Mouse (Mus musculus): Measurements from ENCODE around the gene Sgms2.

The Sgms2 gene

DNA sequence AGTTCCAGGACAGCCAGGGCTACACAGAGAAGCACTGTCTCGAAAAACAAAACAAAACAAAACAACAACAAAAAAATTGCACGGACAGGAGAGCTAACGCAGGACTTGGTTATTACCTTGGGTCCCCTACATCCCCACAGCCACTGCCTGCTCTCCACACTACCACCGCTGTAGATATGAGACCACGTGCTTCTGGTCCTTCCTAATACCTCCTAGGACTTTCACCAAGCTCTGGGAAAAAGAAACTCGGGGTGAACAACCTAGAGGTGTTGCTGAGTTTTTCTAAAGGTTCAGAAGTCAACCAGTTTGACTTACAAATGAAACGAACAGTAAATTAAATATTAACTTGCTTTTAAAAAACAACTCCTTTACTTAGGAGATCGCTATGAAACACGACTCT, 2.8 kb downstream of the Sgms2 start:
- no peak for DNase-seq (ENCODE audit: extremely low read depth, low read depth, low spot score)

DNA sequence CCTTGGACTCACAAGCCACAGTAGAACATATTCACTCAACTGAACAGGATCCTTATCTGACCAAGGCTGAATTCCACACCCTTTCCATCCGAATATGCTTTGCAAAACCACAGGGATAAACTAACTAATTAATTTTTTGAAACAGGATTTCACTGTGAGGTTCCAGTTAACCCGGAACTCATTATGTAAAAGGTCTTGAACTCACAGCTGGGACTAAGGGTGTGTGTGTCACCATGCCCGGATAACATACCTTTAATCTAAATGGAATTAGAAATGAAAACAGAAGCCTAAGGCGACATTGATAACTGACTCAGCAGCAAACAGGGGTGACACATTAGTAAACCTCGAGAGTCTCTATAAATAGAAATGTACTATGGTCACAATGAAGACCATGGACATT, 5.8 kb downstream of the Sgms2 start:
- DNase-seq (ENCODE audit: extremely low read depth, low read depth, low spot score), result no peak

DNA sequence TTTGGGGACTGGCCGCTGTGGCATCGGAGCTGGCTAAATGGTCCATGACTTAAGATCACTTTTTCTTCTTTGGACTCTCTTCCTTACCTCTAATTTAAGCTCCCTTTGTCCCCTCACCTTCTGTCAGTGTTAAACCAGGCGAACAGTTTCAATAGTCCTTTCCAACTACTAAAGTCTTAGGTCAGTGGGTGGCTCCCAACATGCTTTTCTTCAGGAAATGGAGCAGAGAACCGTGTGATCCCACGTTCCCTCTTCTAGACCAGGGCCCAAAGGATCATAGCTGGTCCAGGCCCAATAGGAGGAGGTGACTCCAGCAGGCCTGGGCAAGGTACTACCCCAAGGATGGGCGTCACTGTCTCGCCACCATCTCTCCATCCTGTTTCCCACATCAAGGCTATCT, 7.6 kb downstream of the Sgms2 start:
- DNase-seq (ENCODE audit: extremely low read depth, low read depth, low spot score), result no peak

- no peak for DNase-seq (ENCODE audit: extremely low read depth, low read depth, low spot score)
Observed at GRCm38 (mm10) chr3:131481976-131482712, 9.1 kb downstream of the Sgms2 start.

GRCm38 (mm10) chr3:131480659-131481058, 10.6 kb downstream of the Sgms2 start:
- no peak for DNase-seq (ENCODE audit: extremely low read depth, low read depth, low spot score)

DNA sequence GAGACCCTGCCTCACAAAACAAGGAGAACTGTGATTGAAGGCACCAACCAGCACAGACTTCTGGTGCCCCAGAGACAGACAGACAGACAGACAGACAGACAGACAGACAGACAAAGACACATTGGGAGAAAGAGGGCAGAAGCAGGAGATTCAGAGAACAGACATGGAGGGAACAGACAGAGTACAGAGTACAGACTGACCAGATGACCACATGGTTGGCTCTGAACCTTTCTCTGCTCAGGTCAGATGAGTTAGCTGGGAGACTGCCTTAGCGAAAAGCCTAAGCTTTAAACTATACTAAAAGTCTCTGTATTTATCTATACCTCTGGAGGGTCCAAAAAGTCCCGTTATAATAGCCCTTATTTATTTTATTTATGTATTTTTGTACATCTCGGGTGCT, 11.8 kb downstream of the Sgms2 start:
- DNase-seq (ENCODE audit: extremely low read depth, low read depth, low spot score), result no peak

GRCm38 (mm10) chr3:131476002-131476401, 15.2 kb downstream of the Sgms2 start:
- DNase-seq (ENCODE audit: extremely low read depth, low read depth, low spot score), result no peak

- DNase-seq (ENCODE audit: extremely low read depth, low read depth, low spot score), result peak; percentile 14
Observed at GRCm38 (mm10) chr3:131474526-131474925, 16.7 kb downstream of the Sgms2 start.

DNA sequence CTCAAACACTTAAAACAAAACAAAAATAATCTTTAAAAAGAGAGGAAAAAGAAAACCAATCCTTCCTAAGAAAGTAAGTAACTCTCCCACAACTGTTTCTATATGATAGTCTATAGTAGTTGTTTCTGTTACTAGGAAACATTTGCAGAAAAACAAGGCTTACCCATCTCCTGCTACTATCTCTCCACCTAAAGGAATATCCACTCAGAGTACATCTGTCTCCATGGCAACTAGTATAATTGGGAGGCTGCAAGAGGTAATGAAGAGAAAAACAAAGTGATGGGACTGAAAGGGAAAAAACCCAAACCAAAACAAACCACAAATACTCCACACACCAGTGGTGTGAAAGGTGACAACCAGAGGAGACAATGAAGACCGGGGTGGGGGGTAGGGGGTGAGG, 17.7 kb downstream of the Sgms2 start:
- DNase-seq (ENCODE audit: extremely low read depth, low read depth, low spot score), result no peak

GRCm38 (mm10) chr3:131471836-131472235, 19.4 kb downstream of the Sgms2 start:
- DNase-seq (ENCODE audit: extremely low read depth, low read depth, low spot score), result no peak

GRCm38 (mm10) chr3:131471435-131471834, 19.8 kb downstream of the Sgms2 start:
- DNase-seq (ENCODE audit: extremely low read depth, low read depth, low spot score), result no peak

- no peak for DNase-seq (ENCODE audit: extremely low read depth, low read depth, low spot score)
Observed at GRCm38 (mm10) chr3:131470837-131471236, 20.4 kb downstream of the Sgms2 start.

DNA sequence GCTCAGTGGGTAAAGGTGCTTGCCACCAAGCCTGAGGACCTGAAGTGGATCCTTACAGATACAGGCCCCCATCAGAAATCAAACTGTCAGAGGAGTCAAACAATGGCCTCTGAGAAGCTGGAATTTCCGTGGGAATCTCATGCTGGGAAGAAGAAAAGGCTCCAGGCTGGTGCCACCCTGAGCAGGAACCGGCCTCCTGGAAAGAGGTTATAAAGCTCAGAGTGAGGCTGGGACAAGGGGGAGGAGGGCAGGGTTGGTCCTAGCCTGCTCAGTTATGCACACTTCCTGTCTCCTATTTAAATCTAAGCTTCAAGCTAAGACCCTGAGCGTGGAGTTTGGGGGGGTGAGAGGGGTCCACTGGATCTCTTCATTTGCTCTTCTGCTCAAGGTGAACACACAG, 21.6 kb downstream of the Sgms2 start:
- no peak for DNase-seq (ENCODE audit: extremely low read depth, low read depth, low spot score)

DNA sequence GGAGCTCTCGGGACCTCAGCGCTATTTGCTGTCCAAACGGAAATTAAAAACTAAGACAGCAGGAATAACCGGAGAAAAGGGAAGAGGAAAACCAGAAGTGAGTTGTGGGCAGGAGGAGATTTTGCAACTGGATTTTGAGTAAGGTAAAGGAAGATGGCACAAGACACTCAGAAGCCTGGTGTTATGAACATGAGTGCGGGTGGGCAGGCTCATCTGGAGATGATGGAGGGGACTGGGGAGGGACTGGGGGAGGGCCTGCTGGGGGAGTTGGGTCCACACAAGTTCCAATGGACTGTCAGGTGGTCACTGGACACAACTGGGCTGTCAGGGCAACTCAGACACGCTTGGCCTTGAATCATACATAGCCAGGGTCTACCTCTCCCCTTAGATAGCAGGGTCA, 24.8 kb downstream of the Sgms2 start:
- no peak for DNase-seq (ENCODE audit: extremely low read depth, low read depth, low spot score)

- DNase-seq (ENCODE audit: extremely low read depth, low read depth, low spot score), result no peak
Observed at GRCm38 (mm10) chr3:131465536-131466260, 25.5 kb downstream of the Sgms2 start.

DNA sequence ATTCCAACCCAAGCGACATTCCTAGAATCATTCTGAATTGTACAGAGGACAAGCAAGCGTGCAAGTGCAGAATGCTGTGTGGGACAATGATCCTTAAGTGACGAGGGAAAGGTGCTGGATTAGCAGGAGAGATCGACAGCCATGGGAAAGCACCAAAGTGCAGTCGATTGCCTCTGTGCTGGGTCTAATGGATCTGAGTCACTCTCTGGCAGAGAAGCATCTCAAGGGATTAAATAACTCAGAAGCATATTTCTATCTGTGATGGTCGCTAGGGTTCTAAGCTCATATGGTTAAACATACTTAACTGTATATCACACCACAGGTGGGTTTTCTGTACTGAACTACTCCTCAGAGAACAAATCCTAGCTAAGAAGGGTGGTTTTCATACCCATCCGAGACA, 118.2 kb downstream of the Sgms2 start:
- DNase-seq (ENCODE audit: extremely low read depth, low read depth, low spot score), result no peak

DNA sequence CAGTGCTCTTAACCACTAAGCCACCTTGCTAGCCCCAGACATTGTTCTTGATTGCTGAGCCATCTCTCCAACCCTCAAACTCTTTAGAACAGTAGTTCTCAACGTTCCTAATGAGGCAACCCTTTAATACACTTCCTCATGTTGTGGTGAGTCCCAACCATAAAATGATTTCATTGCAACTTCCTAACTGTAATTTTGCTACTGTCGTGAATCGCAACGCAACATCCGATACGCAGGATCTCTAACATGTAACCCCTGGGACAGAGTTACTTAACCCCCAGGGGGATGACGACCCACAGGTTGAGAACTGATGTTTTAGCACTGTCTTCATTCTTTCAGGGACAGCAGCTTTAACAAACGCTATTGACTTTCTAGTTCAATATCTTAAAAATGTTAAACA, 122.5 kb downstream of the Sgms2 start:
- no peak for DNase-seq (ENCODE audit: extremely low read depth, low read depth, low spot score)

DNA sequence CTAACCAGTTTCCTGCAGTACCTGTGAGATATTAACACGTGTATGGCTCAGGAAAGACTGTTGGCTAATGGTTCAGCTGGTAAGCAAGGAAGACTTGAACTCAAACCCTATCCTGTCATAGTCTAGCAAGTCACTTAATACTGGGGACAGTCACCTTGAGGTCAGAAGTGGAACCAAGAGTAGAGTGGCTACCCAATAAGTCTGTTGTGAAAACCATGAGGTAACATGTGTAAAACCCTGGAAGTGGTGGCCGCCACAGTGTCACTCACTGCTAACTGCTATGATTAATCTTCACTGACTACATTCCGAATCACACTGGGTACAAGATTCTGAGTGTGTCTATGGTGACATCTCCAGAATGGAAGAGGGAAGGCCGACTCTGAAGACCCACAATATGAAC, 123.8 kb downstream of the Sgms2 start:
- DNase-seq (ENCODE audit: extremely low read depth, low read depth, low spot score), result no peak

GRCm38 (mm10) chr3:131364632-131365446, 126.4 kb downstream of the Sgms2 start:
- no peak for DNase-seq (ENCODE audit: extremely low read depth, low read depth, low spot score)

GRCm38 (mm10) chr3:131364194-131364593, 127.0 kb downstream of the Sgms2 start:
- no peak for DNase-seq (ENCODE audit: extremely low read depth, low read depth, low spot score)

GRCm38 (mm10) chr3:131363602-131364001, 127.6 kb downstream of the Sgms2 start:
- DNase-seq (ENCODE audit: extremely low read depth, low read depth, low spot score), result no peak

GRCm38 (mm10) chr3:131361960-131362359, 129.3 kb downstream of the Sgms2 start:
- no peak for DNase-seq (ENCODE audit: extremely low read depth, low read depth, low spot score)
